Mouse (Mus musculus) adrenal gland, adult (tissue): ENCODE results near the gene Ak9.
"Not testable (repeated sequence)": the region's sequence is repeated elsewhere in the genome, so short reads cannot be mapped to it uniquely, and the experiment has no call there.

ENCODE experiments used
- DNase-seq, 2 experiments: peaks; one replicate each; pipeline ENCODE4 v3.0.0; 2022 to 2023; ENCODE audit warnings: low spot score in 1 of 2; ENCODE audit not compliant: inconsistent age in 2 of 2

Ak9 gene

DNA sequence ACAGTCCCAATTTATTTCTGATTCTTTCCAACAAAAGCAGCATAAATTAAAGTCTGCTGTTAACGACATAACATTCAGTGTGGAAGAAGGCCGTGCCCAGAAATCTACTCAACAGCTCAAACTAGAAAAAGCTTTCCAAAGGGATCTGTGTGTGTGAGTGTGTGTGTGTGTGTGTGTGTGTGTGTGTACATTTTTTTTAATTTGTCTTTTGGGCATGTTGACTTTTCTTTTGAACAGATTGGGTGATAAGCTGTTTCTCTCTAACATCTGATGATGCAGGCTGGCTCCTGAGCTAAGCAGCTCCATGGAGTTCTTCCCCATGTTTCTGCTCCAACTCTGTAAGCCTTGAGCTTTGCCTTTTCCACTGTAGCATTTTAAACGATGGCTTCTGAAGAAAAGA lies 12.1 kb downstream of the Ak9 start:
- DNase-seq, result no peak

DNA sequence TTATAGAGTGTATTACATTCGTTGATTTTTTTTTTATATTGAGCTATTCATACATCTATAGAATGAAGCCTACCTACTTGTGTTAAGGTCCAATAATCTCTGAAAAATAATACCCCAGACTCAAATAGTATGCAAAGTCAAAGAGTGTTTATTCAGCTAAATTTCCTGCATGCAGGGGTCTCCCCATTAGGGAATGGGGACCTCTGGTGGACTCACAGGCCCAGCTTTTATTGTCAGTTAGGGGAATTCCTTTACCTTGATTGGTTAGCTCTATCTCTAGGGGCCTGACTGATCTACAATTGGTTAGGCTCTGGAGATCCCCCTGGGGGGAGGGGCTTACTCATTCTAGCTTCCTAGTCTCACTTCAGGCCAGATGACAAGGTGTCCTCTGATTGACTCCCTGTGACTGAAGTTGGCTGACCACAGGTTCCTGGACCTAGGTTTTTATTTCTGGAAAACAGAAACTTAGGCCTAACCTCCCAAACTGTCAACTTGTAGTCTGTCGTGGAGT lies 28.8 kb downstream of the Ak9 start:
- no peak for DNase-seq

DNA sequence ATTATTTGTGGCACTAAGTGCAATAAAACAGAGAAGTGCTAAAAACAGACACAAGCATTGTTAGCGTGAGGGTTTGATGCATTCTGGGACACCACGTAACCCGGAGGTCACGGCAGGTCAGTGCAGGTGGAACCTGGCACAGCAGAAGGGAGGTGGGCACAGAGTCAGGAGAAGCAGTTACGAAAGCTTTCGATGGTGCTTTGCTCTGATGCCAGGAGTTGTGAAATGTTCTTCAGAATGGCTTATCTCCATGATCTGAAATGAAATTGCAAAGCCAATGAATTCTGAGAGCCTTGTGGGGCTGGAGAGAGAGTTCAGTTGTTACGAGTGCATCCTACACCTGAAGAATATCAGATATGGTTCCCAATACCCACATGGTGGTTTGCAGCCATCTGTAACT lies 37.6 kb downstream of the Ak9 start:
- peak in 1 of 2 experiments; percentile 36 for DNase-seq

DNA sequence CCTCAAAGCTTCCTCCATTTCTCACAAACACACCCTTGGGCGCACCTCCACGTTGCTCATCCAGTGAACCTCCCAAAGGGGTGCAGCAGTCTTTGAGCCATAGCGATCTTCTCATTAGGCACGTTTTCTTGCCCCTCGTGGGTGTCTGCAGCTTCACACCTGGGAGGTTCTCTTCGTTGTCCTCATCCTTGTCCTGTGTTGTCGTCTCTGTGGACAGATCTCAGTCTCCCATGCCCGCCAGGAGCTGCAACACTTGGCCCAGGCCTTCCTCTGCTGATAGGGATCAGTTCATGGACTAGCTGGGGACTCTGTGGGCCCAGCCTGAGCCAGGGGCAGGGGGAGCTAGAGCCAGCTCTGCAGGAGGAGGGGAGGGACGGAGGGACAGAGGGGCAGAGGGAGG lies 61.3 kb downstream of the Ak9 start:
- no peak for DNase-seq

- DNase-seq, result no peak
Measured at GRCm38 (mm10) chr10:41380466-41380865, 76.7 kb downstream of the Ak9 start.

DNA sequence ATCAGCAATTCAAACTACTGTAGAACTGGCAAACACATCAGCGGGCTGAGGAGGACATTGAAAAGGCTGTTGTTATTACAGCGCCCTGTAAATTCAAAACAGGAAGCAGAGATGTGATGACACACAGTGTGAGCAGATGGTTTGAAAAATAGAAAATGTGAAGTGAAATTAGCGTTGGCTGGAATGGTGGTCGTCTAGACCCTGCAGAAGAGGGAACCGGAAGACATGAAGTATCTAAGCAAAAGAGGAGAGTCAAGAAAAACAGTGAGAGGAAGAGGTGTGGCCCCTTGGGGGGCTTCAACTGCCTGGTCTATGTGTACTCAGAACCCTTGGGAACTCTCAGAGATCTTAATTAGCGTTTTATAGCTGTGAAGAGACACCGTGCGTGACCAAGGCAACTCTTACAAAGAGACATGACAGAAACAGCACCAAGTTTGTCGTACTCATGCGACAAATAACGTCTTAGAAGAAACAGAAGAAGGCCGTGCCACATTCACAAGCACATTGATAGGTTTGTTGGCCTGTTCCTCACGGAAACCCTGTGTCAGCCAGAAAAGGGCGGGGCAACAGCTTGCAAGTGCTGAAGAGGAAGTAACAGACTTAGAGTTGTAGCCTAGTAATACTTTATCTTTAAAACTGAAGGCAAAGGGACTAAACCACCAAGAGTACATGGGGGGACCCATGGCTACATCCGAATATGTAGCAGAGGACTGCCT lies 81.9 kb downstream of the Ak9 start:
- DNase-seq, result peak; percentile 18 to 39

DNA sequence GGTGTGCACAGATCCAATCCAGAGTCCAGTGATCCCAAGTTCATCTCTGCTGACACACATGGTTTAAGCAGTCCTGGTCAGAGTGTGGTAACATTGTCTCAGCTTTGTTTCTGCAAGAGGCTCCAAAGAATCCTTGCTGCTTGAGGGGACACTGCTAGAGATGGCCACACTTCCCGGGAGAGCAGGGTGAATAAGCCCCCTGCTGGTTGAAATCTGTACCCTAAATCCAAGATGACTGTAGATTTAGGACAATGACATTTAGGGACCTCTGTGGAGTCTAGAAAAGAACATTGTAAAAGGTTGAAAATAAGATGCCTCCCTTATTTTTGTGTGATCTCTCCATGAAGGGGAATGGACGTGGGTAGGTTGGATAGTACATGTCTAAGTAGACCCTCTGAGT lies 89.8 kb downstream of the Ak9 start:
- peak in 1 of 2 experiments; percentile 27 for DNase-seq

- DNase-seq, result no peak
Measured at GRCm38 (mm10) chr10:41401097-41401496, 97.3 kb downstream of the Ak9 start.

DNA sequence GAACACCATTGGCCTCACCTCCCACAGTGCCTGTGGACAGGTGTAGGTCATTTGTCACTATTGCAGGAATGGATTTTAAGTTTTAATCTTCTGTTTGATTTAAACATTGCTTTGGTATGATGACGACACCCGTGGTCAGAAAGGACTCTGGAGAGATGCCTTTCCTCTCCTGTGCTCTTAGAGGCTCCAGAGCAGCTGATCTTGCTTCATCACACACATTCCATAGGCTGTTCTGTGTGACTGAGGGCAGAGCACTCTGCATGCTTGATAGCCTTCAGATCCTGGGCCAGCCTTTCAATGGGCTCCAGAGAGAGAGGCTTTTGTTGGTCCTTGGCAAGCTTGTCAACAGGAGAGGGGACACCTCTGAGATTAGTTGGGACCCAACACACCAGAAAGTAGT lies 99.6 kb downstream of the Ak9 start:
- DNase-seq, result no peak

- DNase-seq, result peak in 1 of 2 experiments; percentile 37
Measured at GRCm38 (mm10) chr10:41403893-41404612, 100.3 kb downstream of the Ak9 start.

DNA sequence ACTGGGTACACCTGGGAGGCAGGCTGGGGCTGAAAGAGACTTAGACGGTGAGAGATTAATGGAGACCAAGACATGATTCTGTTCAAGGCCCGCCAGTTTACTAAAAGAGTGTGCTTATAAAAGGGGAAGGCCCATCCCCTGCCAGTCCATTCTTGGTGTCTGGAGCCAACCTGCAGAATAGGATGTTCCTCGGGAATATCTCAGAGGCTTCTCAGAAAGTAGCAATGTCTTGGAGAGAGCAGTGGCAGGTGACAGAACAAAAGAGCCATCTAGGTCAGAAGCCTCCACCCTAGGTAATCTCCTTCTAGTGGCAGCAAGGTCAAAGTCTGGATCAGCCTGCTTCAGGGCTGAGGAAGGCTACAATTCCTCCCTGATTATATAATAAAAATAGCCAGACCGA lies 106.4 kb downstream of the Ak9 start:
- not testable (repeated sequence) for DNase-seq

- not testable (repeated sequence) for DNase-seq
Measured at GRCm38 (mm10) chr10:41410821-41411220, 107.0 kb downstream of the Ak9 start.

- not testable (repeated sequence) for DNase-seq
Measured at GRCm38 (mm10) chr10:41413471-41413870, 109.7 kb downstream of the Ak9 start.

GRCm38 (mm10) chr10:41415368-41415767 lies 111.6 kb downstream of the Ak9 start:
- not testable (repeated sequence) for DNase-seq

GRCm38 (mm10) chr10:41420496-41421200 lies 116.9 kb downstream of the Ak9 start:
- no peak for DNase-seq

DNA sequence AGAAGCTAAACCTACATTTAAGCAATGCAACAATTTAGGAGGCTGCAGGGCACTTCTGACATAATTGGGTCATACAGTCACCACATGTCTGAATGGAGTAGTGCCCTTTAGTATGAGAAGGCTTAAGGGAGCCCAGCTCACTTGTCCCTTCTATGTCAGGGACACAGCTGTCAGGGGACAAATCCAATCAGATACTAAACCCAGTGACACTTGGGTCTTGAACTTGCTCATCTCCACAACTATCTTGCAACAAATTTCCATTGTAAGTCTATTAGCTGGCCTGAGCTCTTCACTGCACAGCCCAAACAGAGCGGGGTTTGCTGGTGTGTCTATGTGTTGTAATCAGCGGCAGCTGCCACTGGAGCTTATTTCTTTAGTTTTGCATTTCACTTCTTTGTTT lies 119.9 kb downstream of the Ak9 start:
- peak in 1 of 2 experiments; percentile 60 for DNase-seq

- no peak for DNase-seq
Measured at GRCm38 (mm10) chr10:41426368-41426767, 122.6 kb downstream of the Ak9 start.

- peak; percentile 61 to 86 for DNase-seq
Measured at GRCm38 (mm10) chr10:41434624-41435023, 130.8 kb downstream of the Ak9 start.

DNA sequence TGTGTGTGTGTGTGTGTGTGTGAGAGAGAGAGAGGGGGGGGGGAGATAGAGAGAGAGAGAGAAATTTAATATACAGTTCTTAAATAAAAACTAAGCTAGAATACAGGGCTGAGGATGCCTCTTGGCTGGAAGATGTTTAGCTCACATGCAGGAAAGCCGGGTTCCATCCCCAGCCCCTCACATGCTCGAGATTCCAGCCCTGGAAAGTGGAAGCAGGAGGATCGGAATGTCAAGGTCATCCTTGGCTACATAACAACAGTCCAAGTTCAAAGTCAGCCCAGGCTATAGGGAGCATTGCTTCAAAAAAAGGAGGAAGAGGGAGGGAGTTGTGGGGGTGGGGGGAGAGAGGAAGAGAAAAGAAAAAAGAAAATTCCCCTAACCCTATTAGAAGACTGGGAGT lies 131.4 kb downstream of the Ak9 start:
- DNase-seq, result peak in 1 of 2 experiments; percentile 62

GRCm38 (mm10) chr10:41448216-41448615 lies 144.4 kb downstream of the Ak9 start:
- DNase-seq, result no peak

GRCm38 (mm10) chr10:41449684-41450083 lies 145.9 kb downstream of the Ak9 start:
- DNase-seq, result peak in 1 of 2 experiments; percentile 39
